Mouse (Mus musculus) lung, postnatal 10 days (tissue): Measurements from ENCODE around the gene Olfr1432.
"Not testable (repeated sequence)": the region's sequence is repeated elsewhere in the genome, so short reads cannot be mapped to it uniquely, and the experiment has no call there.

Experiments used
- DNase-seq: peaks from one replicate; pipeline ENCODE4 v3.0.0; 2021

Gene Olfr1432

GRCm38 (mm10) chr19:12232496-12232895, at the start of gene Olfr1432:
Gene Olfr1432, minus strand, starts transcription at chr19:12232596.
- not testable (repeated sequence) for DNase-seq

- no peak for DNase-seq
These were observed 47.2 kb upstream of the Olfr1432 start, which contains the start of gene Olfr1434 for GRCm38 (mm10) chr19:12279554-12279953. Gene Olfr1434, plus strand, starts transcription at chr19:12279854.

- no peak for DNase-seq
These were observed 28.3 kb upstream of the Olfr1432 start, which contains the start of gene Olfr235 for GRCm38 (mm10) chr19:12260732-12261131. Gene Olfr235, plus strand, starts transcription at chr19:12261032.

- DNase-seq, result no peak
These were observed 9.2 kb upstream of the Olfr1432 start, which contains the start of gene Olfr262 for GRCm38 (mm10) chr19:12241559-12241958. Gene Olfr262, minus strand, starts transcription at chr19:12241659.

- no peak for DNase-seq
These were observed 32.1 kb downstream of the Olfr1432 start, which contains the start of gene Olfr1431 for GRCm38 (mm10) chr19:12200334-12200733. Gene Olfr1431, plus strand, starts transcription at chr19:12200634.

GRCm38 (mm10) chr19:12199076-12199475, 33.3 kb downstream of the Olfr1432 start:
- DNase-seq, result not testable (repeated sequence)
